Mouse (Mus musculus) G1E (cell line): ENCODE data around the gene Gm45713.

Experiments
- CTCF ChIP-seq: IDR thresholded peaks from 2 replicates; pipeline ENCODE4 v1.5.1; 2012; ENCODE audit warnings: low read depth, low read length, inconsistent platforms, mixed read lengths
- GATA1 ChIP-seq: IDR thresholded peaks from 2 replicates; pipeline ENCODE4 v1.6.1; 2012; ENCODE audit warnings: borderline replicate concordance, low read length, inconsistent platforms, mixed read lengths
- GATA2 ChIP-seq: IDR thresholded peaks from 2 replicates; pipeline ENCODE4 v1.6.1; 2012; ENCODE audit warnings: low read depth, low read length, inconsistent platforms, borderline replicate concordance
- POLR2AphosphoS5 ChIP-seq: IDR thresholded peaks from 2 replicates; pipeline ENCODE4 v1.6.1; 2012; ENCODE audit warnings: low read depth, low read length, inconsistent platforms; ENCODE audit not compliant: insufficient replicate concordance
- TAL1 ChIP-seq: conservative IDR thresholded peaks from 2 replicates; pipeline ENCODE4 v1.6.1; 2012; ENCODE audit warnings: low read depth, low read length, inconsistent platforms, mixed read lengths

DNA sequence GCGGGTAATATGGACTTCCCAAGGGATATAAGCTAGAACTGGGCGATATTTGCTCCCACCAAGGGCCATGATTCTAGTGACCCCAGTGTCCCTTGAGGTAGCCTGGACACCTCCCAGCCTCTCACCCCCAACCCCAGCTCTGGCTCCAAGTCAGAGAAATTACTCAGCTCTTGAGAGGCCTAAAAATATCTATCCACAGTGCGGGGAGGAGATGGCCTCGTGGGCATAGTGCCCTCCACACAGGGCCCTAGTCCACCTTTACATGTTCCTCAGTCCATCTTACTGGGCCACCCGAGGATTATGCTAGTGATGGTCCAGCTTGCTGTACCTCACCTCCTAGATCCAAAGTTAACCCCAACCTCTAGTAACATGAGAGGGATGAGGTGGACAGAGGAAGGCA lies 28.8 kb upstream of the Gm45713 start:
- TF ChIP-seq GATA1 (no peak), CTCF (no peak), TAL1 (no peak), GATA2 (no peak), POLR2AphosphoS5 (no peak)
